Mouse (Mus musculus): ENCODE measurements around the gene Hexim1. TPM values are rescaled to one million over a fixed set of nuclear protein-coding genes. Genes with fewer than 3 reads are reported as not detected.

Gene Hexim1
- total and polyA plus RNA-seq, 2 experiments from 2014 or later, result 3.9 to 20.5 TPM

GRCm38 (mm10) chr11:103117591-103118009, 1.6 kb downstream of the Hexim1 start:
- Histone ChIP-seq H3K27ac (ENCODE audit: low read depth, low read length) (peak overlapping the region; percentile 89; the same call in 1 of the 2 replicates), H3K4me2 (ENCODE audit: low read depth) (peak overlapping the region; percentile 92), H3K4me3 (ENCODE audit: low read depth, low read length) (peak overlapping the region; percentile 58), H3K4me1 (ENCODE audit: insufficient read depth) (peaks cover 19% of the 10 kb centered on the region), H3K9ac (peak overlapping the region; percentile 45), H3K27me3 (ENCODE audit: insufficient read depth, low read length) (peaks cover under 1% of the 10 kb centered on the region; the same call in 1 of the 2 replicates), H3K9me3 (ENCODE audit: low read length) (no peaks in the 10 kb centered on the region), H3K36me3 (ENCODE audit: insufficient read depth) (no peaks in the 10 kb centered on the region)
- TF ChIP-seq CTCF (IDR thresholded peaks at IDR 0.05; ENCODE audit: low read depth), result no peak
- under 1% methylated on average over 38 of the region's 38 CpGs for WGBS
- ATAC-seq (no peak), DNase-seq (peak; percentile 44)

GRCm38 (mm10) chr11:103118866-103119265, 2.8 kb downstream of the Hexim1 start:
- Histone ChIP-seq H3K4me1 (ENCODE audit: insufficient read depth) (peaks cover 18% of the 10 kb centered on the region), H3K36me3 (ENCODE audit: insufficient read depth) (no peaks in the 10 kb centered on the region), H3K9me3 (ENCODE audit: low read length) (no peaks in the 10 kb centered on the region), H3K4me2 (ENCODE audit: low read depth) (peak overlapping the region; percentile 92), H3K9ac (0 out of 2 replicates have a peak overlapping the region, but pooled peaks have one; percentile 45), H3K27ac (ENCODE audit: low read depth, low read length) (no peak overlapping the region), H3K4me3 (ENCODE audit: low read depth, low read length) (no peak overlapping the region), H3K27me3 (ENCODE audit: insufficient read depth, low read length) (no peaks in the 10 kb centered on the region)
- no peak for TF ChIP-seq CTCF (IDR thresholded peaks at IDR 0.05; ENCODE audit: low read depth)
- ATAC-seq (no peak), DNase-seq (no peak)
- 70% methylated on average over 2 of the region's 2 CpGs for WGBS

GRCm38 (mm10) chr11:103119609-103120008, 3.6 kb downstream of the Hexim1 start:
- 40% methylated on average over 5 of the region's 5 CpGs for WGBS
- Histone ChIP-seq H3K4me2 (ENCODE audit: low read depth) (no peak overlapping the region), H3K4me3 (ENCODE audit: low read depth, low read length) (no peak overlapping the region), H3K9me3 (ENCODE audit: low read length) (no peaks in the 10 kb centered on the region), H3K27ac (ENCODE audit: low read depth, low read length) (no peak overlapping the region), H3K9ac (no peak overlapping the region), H3K4me1 (ENCODE audit: insufficient read depth) (peaks cover 14% of the 10 kb centered on the region), H3K36me3 (ENCODE audit: insufficient read depth) (no peaks in the 10 kb centered on the region), H3K27me3 (ENCODE audit: insufficient read depth, low read length) (no peaks in the 10 kb centered on the region)
- DNase-seq (no peak), ATAC-seq (no peak)
- no peak for TF ChIP-seq CTCF (IDR thresholded peaks at IDR 0.05; ENCODE audit: low read depth)

- no peak overlapping the region for H3K4me2 ChIP-seq (ENCODE audit: low read depth)
- H3K9me3 ChIP-seq (ENCODE audit: low read length), result no peaks in the 10 kb centered on the region
- no peak overlapping the region for H3K9ac ChIP-seq
- peaks cover 10% of the 10 kb centered on the region for H3K4me1 ChIP-seq (ENCODE audit: insufficient read depth)
- no peaks in the 10 kb centered on the region for H3K27me3 ChIP-seq (ENCODE audit: insufficient read depth, low read length)
- WGBS, result 50% methylated on average over 5 of the region's 5 CpGs
- DNase-seq (no peak), ATAC-seq (no peak)
- H3K27ac ChIP-seq (ENCODE audit: low read depth, low read length), result no peak overlapping the region
- TF ChIP-seq CTCF (IDR thresholded peaks at IDR 0.05; ENCODE audit: low read depth), result no peak
- no peak overlapping the region for H3K4me3 ChIP-seq (ENCODE audit: low read depth, low read length)
- H3K36me3 ChIP-seq (ENCODE audit: insufficient read depth), result no peaks in the 10 kb centered on the region
Observed at GRCm38 (mm10) chr11:103120315-103120714, 4.3 kb downstream of the Hexim1 start.

GRCm38 (mm10) chr11:103131701-103132575, 15.9 kb downstream of the Hexim1 start, which contains the start of gene Hexim2:
Gene Hexim2 (plus strand): TSS chr11:103132429.
- peak within 1 kb of the TSS; percentile 74 for H3K4me2 ChIP-seq (ENCODE audit: low read depth)
- peak within 1 kb of the TSS; percentile 99 for H3K27ac ChIP-seq (ENCODE audit: low read depth, low read length)
- DNase-seq, result peak; percentile 76
- peaks cover 22% of the 10 kb centered on the region for H3K4me1 ChIP-seq (ENCODE audit: insufficient read depth)
- 1% methylated on average over 39 of the region's 39 CpGs for WGBS
- H3K9ac ChIP-seq, result peak within 1 kb of the TSS; percentile 100
- no peaks in the 10 kb centered on the region for H3K27me3 ChIP-seq (ENCODE audit: insufficient read depth, low read length)
- peak; percentile 36 for ATAC-seq
- H3K4me3 ChIP-seq (ENCODE audit: low read depth, low read length), result peak within 1 kb of the TSS; percentile 87
- H3K36me3 ChIP-seq (ENCODE audit: insufficient read depth), result no peaks in the 10 kb centered on the region
- H3K9me3 ChIP-seq (ENCODE audit: low read length), result no peaks in the 10 kb centered on the region
- no peak for TF ChIP-seq CTCF (IDR thresholded peaks at IDR 0.05; ENCODE audit: low read depth)

GRCm38 (mm10) chr11:103132576-103133455, 16.8 kb downstream of the Hexim1 start:
- 1% methylated on average over 50 of the region's 58 CpGs for WGBS
- no peak for TF ChIP-seq CTCF (IDR thresholded peaks at IDR 0.05; ENCODE audit: low read depth)

More at GRCm38 (mm10) chr11:103132576-103133455, 16.8 kb downstream of the Hexim1 start:
- Histone ChIP-seq H3K27ac (ENCODE audit: low read depth, low read length) (peak overlapping the region; percentile 99), H3K4me3 (ENCODE audit: low read depth, low read length) (peak overlapping the region; percentile 87), H3K9me3 (ENCODE audit: low read length) (no peaks in the 10 kb centered on the region), H3K27me3 (ENCODE audit: insufficient read depth, low read length) (no peaks in the 10 kb centered on the region), H3K4me1 (ENCODE audit: insufficient read depth) (peaks cover 22% of the 10 kb centered on the region), H3K4me2 (ENCODE audit: low read depth) (peak overlapping the region; percentile 74), H3K36me3 (ENCODE audit: insufficient read depth) (no peaks in the 10 kb centered on the region), H3K9ac (peak overlapping the region; percentile 100)
- ATAC-seq (peak; percentile 97), DNase-seq (peak; percentile 100)

All from forebrain, postnatal 0 days (tissue).